Mouse (Mus musculus): ENCODE measurements around the gene Olfr533. TPM values are rescaled to one million over a fixed set of nuclear protein-coding genes. Genes with fewer than 3 reads are reported as not detected.

Olfr533 gene
- not detected for polyA plus RNA-seq (2014; fragmentation: Illumina TruSeq; extraction: RNeasy Lipid Tissue Mini Kit (QIAGEN cat#74804); ENCODE audit: low replicate concordance)

GRCm38 (mm10) chr7:140463070-140463469, at the start of gene Olfr533:
TSS of gene Olfr533 (plus strand) at chr7:140463370.

GRCm38 (mm10) chr7:140421539-140421938, 41.6 kb upstream of the Olfr533 start, which contains the start of gene Olfr532:
TSS of gene Olfr532 (minus strand) at chr7:140421639.

GRCm38 (mm10) chr7:140483916-140484315, 20.7 kb downstream of the Olfr533 start, which contains the start of gene Olfr535:
TSS of gene Olfr535 (plus strand) at chr7:140484216.

GRCm38 (mm10) chr7:140507346-140508021, 44.3 kb downstream of the Olfr533 start, which contains the start of gene Olfr536:
TSS of gene Olfr536 (minus strand) at chr7:140507396.

Other genes with a start within 250 kb of the Olfr533 start
- gene Cd163l1, start 245.1 kb upstream of the Olfr533 start, polyA plus RNA-seq (2014; fragmentation: Illumina TruSeq; extraction: RNeasy Lipid Tissue Mini Kit (QIAGEN cat#74804); ENCODE audit: low replicate concordance), result not detected
- gene 5830411N06Rik, start 216.1 kb upstream of the Olfr533 start, polyA plus RNA-seq (2014; fragmentation: Illumina TruSeq; extraction: RNeasy Lipid Tissue Mini Kit (QIAGEN cat#74804); ENCODE audit: low replicate concordance), result not detected
- not detected for gene Olfr525, start 142.5 kb upstream of the Olfr533 start, polyA plus RNA-seq (2014; fragmentation: Illumina TruSeq; extraction: RNeasy Lipid Tissue Mini Kit (QIAGEN cat#74804); ENCODE audit: low replicate concordance)
- gene Olfr527, start 129.4 kb upstream of the Olfr533 start, polyA plus RNA-seq (2014; fragmentation: Illumina TruSeq; extraction: RNeasy Lipid Tissue Mini Kit (QIAGEN cat#74804); ENCODE audit: low replicate concordance), result not detected
- gene Olfr60, start 101.7 kb upstream of the Olfr533 start, polyA plus RNA-seq (2014; fragmentation: Illumina TruSeq; extraction: RNeasy Lipid Tissue Mini Kit (QIAGEN cat#74804); ENCODE audit: low replicate concordance), result 0.33 TPM
- not detected for gene Olfr530, start 87.0 kb upstream of the Olfr533 start, polyA plus RNA-seq (2014; fragmentation: Illumina TruSeq; extraction: RNeasy Lipid Tissue Mini Kit (QIAGEN cat#74804); ENCODE audit: low replicate concordance)
- not detected for gene Olfr531, start 60.5 kb upstream of the Olfr533 start, polyA plus RNA-seq (2014; fragmentation: Illumina TruSeq; extraction: RNeasy Lipid Tissue Mini Kit (QIAGEN cat#74804); ENCODE audit: low replicate concordance)
- not detected for gene Olfr532, start 41.7 kb upstream of the Olfr533 start, polyA plus RNA-seq (2014; fragmentation: Illumina TruSeq; extraction: RNeasy Lipid Tissue Mini Kit (QIAGEN cat#74804); ENCODE audit: low replicate concordance)
- gene Olfr535, start 20.8 kb downstream of the Olfr533 start, polyA plus RNA-seq (2014; fragmentation: Illumina TruSeq; extraction: RNeasy Lipid Tissue Mini Kit (QIAGEN cat#74804); ENCODE audit: low replicate concordance), result not detected
- not detected for gene Olfr536, start 44.0 kb downstream of the Olfr533 start, polyA plus RNA-seq (2014; fragmentation: Illumina TruSeq; extraction: RNeasy Lipid Tissue Mini Kit (QIAGEN cat#74804); ENCODE audit: low replicate concordance)
- not detected for gene Olfr538, start 104.5 kb downstream of the Olfr533 start, polyA plus RNA-seq (2014; fragmentation: Illumina TruSeq; extraction: RNeasy Lipid Tissue Mini Kit (QIAGEN cat#74804); ENCODE audit: low replicate concordance)
- gene Olfr46, start 137.9 kb downstream of the Olfr533 start, polyA plus RNA-seq (2014; fragmentation: Illumina TruSeq; extraction: RNeasy Lipid Tissue Mini Kit (QIAGEN cat#74804); ENCODE audit: low replicate concordance), result not detected
- gene Olfr61, start 165.6 kb downstream of the Olfr533 start, polyA plus RNA-seq (2014; fragmentation: Illumina TruSeq; extraction: RNeasy Lipid Tissue Mini Kit (QIAGEN cat#74804); ENCODE audit: low replicate concordance), result not detected
- not detected for gene Olfr53, start 183.1 kb downstream of the Olfr533 start, polyA plus RNA-seq (2014; fragmentation: Illumina TruSeq; extraction: RNeasy Lipid Tissue Mini Kit (QIAGEN cat#74804); ENCODE audit: low replicate concordance)
- gene Olfr539, start 196.6 kb downstream of the Olfr533 start, polyA plus RNA-seq (2014; fragmentation: Illumina TruSeq; extraction: RNeasy Lipid Tissue Mini Kit (QIAGEN cat#74804); ENCODE audit: low replicate concordance), result not detected
- gene Olfr45, start 218.6 kb downstream of the Olfr533 start, polyA plus RNA-seq (2014; fragmentation: Illumina TruSeq; extraction: RNeasy Lipid Tissue Mini Kit (QIAGEN cat#74804); ENCODE audit: low replicate concordance), result not detected
- not detected for gene Olfr541, start 233.9 kb downstream of the Olfr533 start, polyA plus RNA-seq (2014; fragmentation: Illumina TruSeq; extraction: RNeasy Lipid Tissue Mini Kit (QIAGEN cat#74804); ENCODE audit: low replicate concordance)